Mouse (Mus musculus) liver, adult (tissue): ENCODE measurements at regions not wholly inside any gene's neighbourhood (a gene's known extent, or its start where the extent isn't known, plus 50 kb on each side); places are given as distances from the start of the nearest gene placed in this dataset.

Experiments
- GATA4 ChIP-seq: IDR thresholded peaks from 2 replicates; pipeline ENCODE4 v1.6.1; 2014; ENCODE audit warnings: mild to moderate bottlenecking, low read length; ENCODE audit not compliant: insufficient replicate concordance

DNA sequence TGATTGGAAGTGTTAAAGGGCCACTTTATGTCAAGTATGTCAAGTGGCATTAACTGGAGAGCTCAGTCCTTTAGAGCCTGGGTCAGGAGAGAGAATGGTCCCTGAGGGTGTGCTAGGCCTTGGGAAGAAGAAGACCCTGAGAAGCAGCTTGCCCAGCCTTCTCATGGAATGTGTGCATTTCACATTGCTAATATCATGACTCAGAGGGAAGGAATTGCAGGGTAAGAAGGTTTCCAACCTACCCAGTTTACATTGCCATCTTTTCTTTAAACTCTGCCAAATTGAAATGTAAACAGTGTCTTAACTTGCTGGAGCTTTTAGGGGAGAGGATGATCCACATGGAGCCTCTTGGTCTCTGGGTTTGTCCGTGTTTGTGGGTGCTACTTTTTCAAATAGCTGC lies 117.9 kb upstream of the Sesn3 start:
- no peak for TF ChIP-seq GATA4

- TF ChIP-seq GATA4, result no peak
These were observed 116.6 kb upstream of the Sesn3 start for GRCm38 (mm10) chr9:14158096-14158837.

DNA sequence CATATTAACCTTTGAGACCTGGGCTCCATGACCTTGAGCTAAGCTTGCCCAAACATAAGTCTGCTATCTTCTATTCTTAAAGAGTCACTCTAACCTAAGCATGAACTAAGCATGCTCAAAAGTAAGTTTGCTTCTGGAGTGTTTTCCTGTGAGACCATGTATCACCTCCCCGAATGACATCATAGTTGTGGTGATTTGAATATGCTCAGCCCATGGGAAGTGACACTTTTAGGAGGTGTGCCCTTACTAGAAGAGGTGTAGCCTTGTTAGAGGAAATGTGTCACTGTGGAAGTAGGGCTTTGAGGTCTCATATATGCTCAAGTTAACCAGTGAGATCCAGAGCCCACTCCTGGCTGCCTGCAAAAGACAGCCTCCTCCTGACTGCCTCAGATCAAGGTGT lies 114.7 kb upstream of the Sesn3 start:
- no peak for TF ChIP-seq GATA4

- no peak for TF ChIP-seq GATA4
These were observed 103.2 kb upstream of the Sesn3 start for GRCm38 (mm10) chr9:14171589-14172240.

GRCm38 (mm10) chr9:14173631-14174323 lies 101.1 kb upstream of the Sesn3 start:
- TF ChIP-seq GATA4, result no peak

- no peak for TF ChIP-seq GATA4
These were observed 100.4 kb upstream of the Sesn3 start for GRCm38 (mm10) chr9:14174324-14175040.

- no peak for TF ChIP-seq GATA4
These were observed 99.6 kb upstream of the Sesn3 start for GRCm38 (mm10) chr9:14175041-14175881.

DNA sequence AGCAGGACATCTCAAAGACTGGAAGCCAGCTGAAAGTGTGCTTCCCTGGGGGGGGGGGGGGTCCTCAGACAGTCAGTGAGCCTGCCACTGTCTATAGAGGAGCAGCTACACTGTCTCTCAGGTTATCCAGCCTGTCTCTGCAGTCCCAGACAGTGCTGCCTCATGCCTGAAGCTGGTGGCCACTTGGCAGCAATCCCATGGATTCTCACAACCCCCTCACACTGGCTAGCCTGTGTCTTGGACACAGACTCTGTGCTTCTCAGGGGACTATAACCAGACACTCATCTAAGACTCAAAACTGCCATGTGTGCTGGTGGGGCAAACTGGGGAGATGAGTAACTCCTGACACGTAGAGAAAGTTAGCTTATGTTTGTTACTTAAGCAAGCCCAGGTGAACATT lies 95.1 kb upstream of the Sesn3 start:
- TF ChIP-seq GATA4, result no peak

DNA sequence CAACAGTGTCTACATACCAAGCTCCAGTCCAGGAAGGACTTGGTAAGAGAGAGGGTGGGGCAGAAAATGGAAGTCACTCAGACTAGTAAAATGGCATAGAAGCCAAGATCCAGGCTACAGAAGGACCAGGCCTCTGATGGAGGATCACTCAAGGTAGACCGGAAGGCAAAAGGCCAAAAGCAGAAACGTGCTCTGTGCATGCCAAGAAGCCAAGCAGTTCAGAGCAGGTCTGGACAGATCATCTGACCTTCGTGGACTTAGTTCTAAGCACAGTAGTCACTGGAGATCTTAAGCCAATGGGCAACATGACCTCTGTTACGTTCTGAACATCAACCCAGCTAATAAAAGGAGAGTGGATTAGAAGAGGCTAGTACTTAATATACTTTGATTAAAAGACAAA lies 90.6 kb upstream of the Sesn3 start:
- no peak for TF ChIP-seq GATA4

GRCm38 (mm10) chr9:14185681-14186080 lies 89.2 kb upstream of the Sesn3 start:
- TF ChIP-seq GATA4, result no peak

- TF ChIP-seq GATA4, result no peak
These were observed 87.1 kb upstream of the Sesn3 start for GRCm38 (mm10) chr9:14187753-14188152.

- no peak for TF ChIP-seq GATA4
These were observed 86.4 kb upstream of the Sesn3 start for GRCm38 (mm10) chr9:14188504-14188903.

- TF ChIP-seq GATA4, result no peak
These were observed 84.2 kb upstream of the Sesn3 start for GRCm38 (mm10) chr9:14190660-14191059.

- no peak for TF ChIP-seq GATA4
These were observed 80.1 kb upstream of the Sesn3 start for GRCm38 (mm10) chr9:14194748-14195147.

DNA sequence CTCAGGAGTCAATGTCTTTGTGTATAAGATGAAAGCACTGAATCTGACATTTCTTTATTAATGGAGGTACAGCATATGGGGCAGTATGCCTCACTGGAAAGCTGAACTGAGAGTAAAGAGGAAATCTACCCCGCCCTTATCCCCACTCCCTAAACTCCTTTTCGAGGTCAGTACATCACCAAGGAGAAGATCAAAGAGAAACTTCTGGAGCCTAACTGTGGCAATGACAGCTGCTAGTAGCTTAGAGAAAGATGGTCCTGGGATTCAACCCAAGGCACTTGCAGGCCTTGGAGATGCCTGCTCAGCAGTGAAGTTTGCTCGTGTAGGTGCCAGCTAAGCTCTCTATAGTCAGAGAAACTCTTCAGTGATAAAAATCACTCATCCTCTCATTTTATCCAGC lies 75.8 kb upstream of the Sesn3 start:
- TF ChIP-seq GATA4, result no peak
